Mouse (Mus musculus): Measurements from ENCODE around the gene Gm11009. TPM values are rescaled to one million over a fixed set of nuclear protein-coding genes. Genes with fewer than 3 reads are reported as not detected.
"Not testable (repeated sequence)": the region's sequence is repeated elsewhere in the genome, so short reads cannot be mapped to it uniquely, and the experiment has no call there.

Gene Gm11009
- total RNA-seq (2022) = not detected

DNA sequence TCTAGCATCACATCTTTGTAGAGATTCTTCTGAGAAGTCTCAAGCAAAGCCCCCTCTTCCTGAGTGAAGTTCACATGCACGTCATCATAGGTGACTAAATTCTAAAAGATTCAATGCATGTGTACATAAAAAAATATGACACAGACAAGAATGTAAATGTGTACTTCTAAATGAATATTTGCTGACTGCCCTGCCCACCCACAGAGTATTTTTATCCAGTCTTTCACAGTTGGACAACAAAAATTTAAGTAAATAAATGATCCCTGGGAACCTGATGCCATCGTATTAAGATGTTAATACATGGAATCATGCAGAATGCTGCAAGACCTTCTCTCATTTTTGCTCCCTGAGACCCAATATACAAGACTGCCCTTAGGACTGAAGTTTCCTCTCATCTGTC is at the start of gene Gm11009:
Gene Gm11009 (minus strand): TSS at position 101 of the 400 bp plus-strand sequence.
- not testable (repeated sequence) for DNase-seq (ENCODE audit: low spot score in 2 of 2)

Other genes starting within 250 kb of the Gm11009 start
- 1 to 10 TPM in 2 of 4 experiments, under 1 TPM in 2; 0.43 to 8.5 (median 3.9) TPM for gene Gm2004, start 169.7 kb downstream of the Gm11009 start, total RNA-seq (2022)
- 10 to 100 TPM in 1 of 4 experiments, 1 to 10 TPM in 3; 2.2 to 25.7 (median 4.2) TPM for gene 2210418O10Rik, start 92.9 kb downstream of the Gm11009 start, total RNA-seq (2022)
- gene Gm14435, start 104.1 kb upstream of the Gm11009 start, total RNA-seq (2022) = 10 to 100 TPM; 14.7 to 24.4 (median 16.6) TPM
- not detected for gene Gm14434, start 167.3 kb upstream of the Gm11009 start, total RNA-seq (2022)
- not detected for gene Zfp967, start 201.6 kb upstream of the Gm11009 start, total RNA-seq (2022)

Data from left cerebral cortex, adult 8-10 months (tissue).